Mouse (Mus musculus) inflammation-experienced regulatory T-cells, adult 6 months (primary cell): Measurements from ENCODE around the gene Fli1. TPM values are rescaled to one million over a fixed set of nuclear protein-coding genes. Genes with fewer than 3 reads are reported as not detected.
A peak's percentile ranks its signal among the peaks of the same experiment; 100 is the strongest.

ENCODE experiments used
- ATAC-seq: one replicate; pipeline ENCODE4 v1.8.0; 2017
- polyA plus RNA-seq, 3 experiments: library from polyadenylated mRNA; unstranded; fragments of 100-300 nt; shearing (Covaris generic); gene quantifications; one replicate each; pipeline ENCODE4 v1.2.1; 2017

Gene Fli1
- polyA plus RNA-seq, 3 experiments from 2014 or later = 101 to 137 (median 110) TPM

GRCm38 (mm10) chr9:32549462-32550384 lies 7.1 kb upstream of the Fli1 start:
- no peak for ATAC-seq

GRCm38 (mm10) chr9:32546731-32547130 lies 4.1 kb upstream of the Fli1 start:
- no peak for ATAC-seq

GRCm38 (mm10) chr9:32544731-32545661 lies 2.3 kb upstream of the Fli1 start:
- no peak for ATAC-seq

GRCm38 (mm10) chr9:32543923-32544575 lies 1.4 kb upstream of the Fli1 start:
- no peak for ATAC-seq

- no peak for ATAC-seq
These were observed 450 bp upstream of the Fli1 start for GRCm38 (mm10) chr9:32543040-32543581.

GRCm38 (mm10) chr9:32541223-32541901 lies 1.3 kb downstream of the Fli1 start:
- peak; percentile 35 for ATAC-seq

GRCm38 (mm10) chr9:32540406-32541222 lies 2.0 kb downstream of the Fli1 start:
- no peak for ATAC-seq

GRCm38 (mm10) chr9:32540061-32540405 lies 2.6 kb downstream of the Fli1 start:
- no peak for ATAC-seq

- ATAC-seq = peak; percentile 49
These were observed 3.3 kb downstream of the Fli1 start for GRCm38 (mm10) chr9:32539321-32539761.

GRCm38 (mm10) chr9:32538124-32538523 lies 4.5 kb downstream of the Fli1 start:
- peak; percentile 61 for ATAC-seq

GRCm38 (mm10) chr9:32537706-32538105 lies 5.0 kb downstream of the Fli1 start:
- ATAC-seq = no peak

GRCm38 (mm10) chr9:32535201-32535955 lies 7.3 kb downstream of the Fli1 start:
- no peak for ATAC-seq

- no peak for ATAC-seq
These were observed 8.5 kb downstream of the Fli1 start for GRCm38 (mm10) chr9:32534025-32534615.

- no peak for ATAC-seq
These were observed 11.1 kb downstream of the Fli1 start for GRCm38 (mm10) chr9:32531588-32531987.

GRCm38 (mm10) chr9:32530975-32531374 lies 11.7 kb downstream of the Fli1 start:
- ATAC-seq = peak; percentile 44

GRCm38 (mm10) chr9:32530188-32530587 lies 12.5 kb downstream of the Fli1 start:
- no peak for ATAC-seq

GRCm38 (mm10) chr9:32529594-32529993 lies 13.1 kb downstream of the Fli1 start:
- ATAC-seq = no peak

- no peak for ATAC-seq
These were observed 15.3 kb downstream of the Fli1 start for GRCm38 (mm10) chr9:32527329-32527728.

- ATAC-seq = no peak
These were observed 16.9 kb downstream of the Fli1 start for GRCm38 (mm10) chr9:32525787-32526186.
